Mouse (Mus musculus): ENCODE results near the gene Plcd1.

DNA sequence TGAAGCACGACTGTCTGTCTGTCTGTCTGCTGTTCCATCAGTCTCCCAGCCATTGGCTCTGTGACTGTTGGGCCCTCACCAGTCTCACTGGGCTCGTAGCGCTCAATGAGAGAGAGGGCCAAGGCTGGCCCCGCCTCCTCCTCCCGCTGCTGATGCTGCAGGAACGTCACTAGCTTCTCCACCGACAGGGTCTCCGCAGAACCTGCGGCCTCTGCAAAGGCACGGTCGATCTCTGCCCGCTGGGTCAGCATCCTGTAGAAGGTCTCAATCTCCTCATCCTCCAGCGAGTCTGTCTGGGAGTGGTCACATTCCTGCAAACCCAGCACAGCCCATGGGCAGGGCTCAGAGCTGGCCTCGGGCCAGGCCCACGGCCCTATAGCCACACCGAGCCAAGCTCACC lies 17.6 kb downstream of the Plcd1 start:
- TF ChIP-seq CTCF (IDR thresholded peaks at IDR 0.05; ENCODE audit: control insufficient read depth, insufficient read depth, insufficient read length): no peak
- no peak for TF ChIP-seq CEBPB (IDR thresholded peaks at IDR 0.05; ENCODE audit: low read depth)
- TF ChIP-seq MYOD1 (IDR thresholded peaks at IDR 0.05; ENCODE audit: control insufficient read depth, insufficient read length, low read depth): no peak
- TF ChIP-seq USF1 (IDR thresholded peaks at IDR 0.05; ENCODE audit: low read depth): no peak
- no peak for TF ChIP-seq MYOG (IDR thresholded peaks at IDR 0.05; ENCODE audit: control insufficient read depth, extremely low read depth, insufficient read length)
- no peak for TF ChIP-seq MAX (IDR thresholded peaks at IDR 0.05)
- no peak for TF ChIP-seq FOSL1 (IDR thresholded peaks at IDR 0.05; ENCODE audit: insufficient read depth, low read length, poor library complexity, severe bottlenecking)

Measured in C2C12 (cell line).